Mouse (Mus musculus) stomach, embryonic 16.5 days (tissue): ENCODE data around the gene Nfix. TPM values are rescaled to one million over a fixed set of nuclear protein-coding genes. Genes with fewer than 3 reads are reported as not detected.

Source experiments
- ATAC-seq: fragments of 200-750 bp; cut with Nextera tagmentation; 2 replicates; pipeline ENCODE4 v1.8.0; 2017; ENCODE audit warnings: moderate number of reproducible peaks, moderate TSS enrichment; ENCODE audit not compliant: insufficient read depth, low FRiP score
- H3K27ac ChIP-seq: fragments of 300-500 bp; sonication (generic); 2 replicates; pipeline ENCODE4 v1.5.1; 2014; ENCODE audit warnings: low read length
- H3K27me3 ChIP-seq: fragments of 300-500 bp; sonication (generic); 2 replicates; pipeline ENCODE4 v1.6.1; 2014; ENCODE audit warnings: low read length, control low read depth, mixed read lengths; ENCODE audit not compliant: control insufficient read depth, insufficient read depth
- H3K36me3 ChIP-seq: fragments of 300-500 bp; sonication (generic); 2 replicates; pipeline ENCODE4 v1.6.1; 2014; ENCODE audit warnings: low read length; ENCODE audit not compliant: control insufficient read depth, insufficient read depth
- H3K4me1 ChIP-seq: fragments of 300-500 bp; sonication (generic); 2 replicates; pipeline ENCODE4 v1.6.1; 2014; ENCODE audit warnings: low read length, control low read depth, mixed read lengths; ENCODE audit not compliant: control insufficient read depth, insufficient read depth
- H3K4me2 ChIP-seq: fragments of 300-500 bp; sonication (generic); 2 replicates; pipeline ENCODE4 v1.6.1; 2014; ENCODE audit warnings: low read depth, low read length, mixed read lengths
- H3K4me3 ChIP-seq: fragments of 300-500 bp; sonication (generic); replicated peaks from 2 replicates; pipeline ENCODE4 v1.5.1; 2014; ENCODE audit warnings: mild to moderate bottlenecking, low read length
- H3K9ac ChIP-seq: fragments of 300-500 bp; sonication (generic); 2 replicates; pipeline ENCODE4 v1.6.1; 2014; ENCODE audit warnings: low read length
- H3K9me3 ChIP-seq: fragments of 300-500 bp; sonication (generic); replicated peaks from 2 replicates; pipeline ENCODE4 v1.6.1; 2016; ENCODE audit warnings: low read length, control low read depth; ENCODE audit not compliant: control insufficient read depth
- WGBS: fragments of 180-500 bp; shearing (Covaris S2); extraction: QIAGEN DNeasy Blood & Tissue Kit; methylation state at CpG from one replicate; pipeline ENCODE4 v1.1.7; 2014; 5-methylcytosine and 5-hydroxymethylcytosine counted together
- polyA plus RNA-seq: library from polyadenylated mRNA; unstranded; fragments of >200 nt; fragmentation: Nextera tagmentation; extraction: Ambion mirVana; gene quantifications from 2 replicates; pipeline ENCODE4 v1.2.1, GENCODE M21; 2015

The Nfix gene
- polyA plus RNA-seq, 1 experiment from 2014 or later = 37.8 TPM

- 24% methylated on average over 32 of the region's 32 CpGs for WGBS
- peak overlapping the region; percentile 52 for H3K4me2 ChIP-seq
- peaks cover 83% of the 10 kb centered on the region for H3K4me1 ChIP-seq
- peak overlapping the region; percentile 25 for H3K4me3 ChIP-seq
- H3K9ac ChIP-seq = peak overlapping the region; percentile 69
- H3K9me3 ChIP-seq = no peaks in the 10 kb centered on the region
- peaks cover 4% of the 10 kb centered on the region; the same call in 1 of the 2 replicates for H3K36me3 ChIP-seq
- peak overlapping the region; percentile 95 for H3K27ac ChIP-seq
- H3K27me3 ChIP-seq = no peaks in the 10 kb centered on the region
- ATAC-seq = peak; percentile 80
Measured at GRCm38 (mm10) chr8:84742171-84743053, 57.7 kb downstream of the Nfix start.

- no peak overlapping the region; the same call in 1 of the 2 replicates for H3K4me2 ChIP-seq
- ATAC-seq = no peak
- H3K36me3 ChIP-seq = peaks cover under 1% of the 10 kb centered on the region; the same call in 1 of the 2 replicates
- H3K4me3 ChIP-seq = no peak overlapping the region
- H3K27ac ChIP-seq = peak overlapping the region; percentile 95
- H3K9ac ChIP-seq = peak overlapping the region; percentile 69
- WGBS = 54% methylated on average over 13 of the region's 13 CpGs
- H3K27me3 ChIP-seq = no peaks in the 10 kb centered on the region
- no peaks in the 10 kb centered on the region for H3K9me3 ChIP-seq
- H3K4me1 ChIP-seq = peaks cover 82% of the 10 kb centered on the region
Measured at GRCm38 (mm10) chr8:84740895-84741843, 59.0 kb downstream of the Nfix start.

GRCm38 (mm10) chr8:84739401-84739742 lies 60.8 kb downstream of the Nfix start:
- no peaks in the 10 kb centered on the region for H3K36me3 ChIP-seq
- no peak overlapping the region for H3K4me3 ChIP-seq
- H3K9me3 ChIP-seq = no peaks in the 10 kb centered on the region
- H3K4me2 ChIP-seq = no peak overlapping the region
- H3K27ac ChIP-seq = 0 out of 2 replicates have a peak overlapping the region, but pooled peaks have one; percentile 12
- WGBS = 7% methylated on average over 1 of the region's 1 CpGs
- ATAC-seq = no peak
- H3K9ac ChIP-seq = 0 out of 2 replicates have a peak overlapping the region, but pooled peaks have one; percentile 3
- H3K27me3 ChIP-seq = no peaks in the 10 kb centered on the region
- H3K4me1 ChIP-seq = peaks cover 65% of the 10 kb centered on the region

DNA sequence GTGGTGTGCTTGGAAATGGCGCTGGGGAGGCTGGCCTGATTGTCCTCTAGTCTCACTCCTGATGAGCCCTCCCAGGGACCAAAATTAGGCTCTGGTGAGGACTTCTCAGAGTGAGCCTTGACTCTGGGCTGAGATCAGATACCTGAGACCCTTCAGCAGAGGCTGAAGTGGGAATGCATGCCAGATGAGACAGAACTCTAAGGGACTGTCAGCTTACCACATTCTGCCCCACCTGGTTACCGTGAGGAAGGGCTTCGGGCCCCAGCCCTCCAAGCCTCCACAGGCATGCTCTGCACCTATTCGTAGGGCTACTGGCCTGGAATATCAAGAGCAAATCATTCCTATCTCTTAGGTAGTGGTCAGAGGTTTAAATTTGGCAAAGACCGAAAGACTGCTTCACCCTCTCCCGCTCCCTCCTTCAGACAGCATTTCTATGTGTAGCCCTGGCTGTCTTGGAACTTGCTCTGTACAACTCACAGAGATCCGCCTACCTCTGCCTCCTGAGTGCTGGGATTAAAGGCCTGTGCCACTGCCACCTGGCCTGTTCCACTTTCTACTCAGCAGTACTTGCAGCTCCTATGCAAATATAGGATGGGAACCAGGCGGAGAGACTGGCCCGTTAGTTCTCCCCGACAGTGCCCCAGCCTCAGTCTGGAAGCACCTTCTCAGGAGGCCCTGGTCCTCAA lies 61.3 kb downstream of the Nfix start:
- no peaks in the 10 kb centered on the region for H3K36me3 ChIP-seq
- WGBS = 65% methylated on average over 10 of the region's 10 CpGs
- no peak overlapping the region for H3K4me2 ChIP-seq
- H3K27ac ChIP-seq = 0 out of 2 replicates have a peak overlapping the region, but pooled peaks have one; percentile 12
- no peaks in the 10 kb centered on the region for H3K9me3 ChIP-seq
- H3K4me3 ChIP-seq = no peak overlapping the region
- H3K27me3 ChIP-seq = no peaks in the 10 kb centered on the region
- no peak for ATAC-seq
- H3K4me1 ChIP-seq = peaks cover 60% of the 10 kb centered on the region
- H3K9ac ChIP-seq = peak overlapping the region; percentile 13; the same call in 1 of the 2 replicates

GRCm38 (mm10) chr8:84738266-84738665 lies 61.9 kb downstream of the Nfix start:
- peak overlapping the region; percentile 13; the same call in 1 of the 2 replicates for H3K9ac ChIP-seq
- no peaks in the 10 kb centered on the region for H3K36me3 ChIP-seq
- H3K27me3 ChIP-seq = no peaks in the 10 kb centered on the region
- no peak overlapping the region for H3K4me3 ChIP-seq
- no peak overlapping the region for H3K27ac ChIP-seq
- no peak overlapping the region for H3K4me2 ChIP-seq
- H3K9me3 ChIP-seq = no peaks in the 10 kb centered on the region
- H3K4me1 ChIP-seq = peaks cover 59% of the 10 kb centered on the region
- ATAC-seq = no peak
- 44% methylated on average over 10 of the region's 10 CpGs for WGBS

- Histone ChIP-seq H3K9ac (peak overlapping the region; percentile 57), H3K9me3 (no peaks in the 10 kb centered on the region), H3K27me3 (no peaks in the 10 kb centered on the region), H3K36me3 (no peaks in the 10 kb centered on the region), H3K4me2 (peak overlapping the region; percentile 41), H3K4me1 (peaks cover 59% of the 10 kb centered on the region), H3K27ac (no peak overlapping the region), H3K4me3 (no peak overlapping the region)
- WGBS = 6% methylated on average over 16 of the region's 16 CpGs
- ATAC-seq = peak; percentile 30
Measured at GRCm38 (mm10) chr8:84737608-84738007, 62.5 kb downstream of the Nfix start.

- 92% methylated on average over 4 of the region's 4 CpGs for WGBS
- no peak overlapping the region for H3K4me2 ChIP-seq
- no peak overlapping the region for H3K27ac ChIP-seq
- ATAC-seq = no peak
- no peaks in the 10 kb centered on the region for H3K9me3 ChIP-seq
- no peaks in the 10 kb centered on the region for H3K36me3 ChIP-seq
- no peak overlapping the region for H3K4me3 ChIP-seq
- peaks cover 59% of the 10 kb centered on the region for H3K4me1 ChIP-seq
- no peak overlapping the region for H3K9ac ChIP-seq
- no peaks in the 10 kb centered on the region for H3K27me3 ChIP-seq
Measured at GRCm38 (mm10) chr8:84736521-84736920, 63.6 kb downstream of the Nfix start.

DNA sequence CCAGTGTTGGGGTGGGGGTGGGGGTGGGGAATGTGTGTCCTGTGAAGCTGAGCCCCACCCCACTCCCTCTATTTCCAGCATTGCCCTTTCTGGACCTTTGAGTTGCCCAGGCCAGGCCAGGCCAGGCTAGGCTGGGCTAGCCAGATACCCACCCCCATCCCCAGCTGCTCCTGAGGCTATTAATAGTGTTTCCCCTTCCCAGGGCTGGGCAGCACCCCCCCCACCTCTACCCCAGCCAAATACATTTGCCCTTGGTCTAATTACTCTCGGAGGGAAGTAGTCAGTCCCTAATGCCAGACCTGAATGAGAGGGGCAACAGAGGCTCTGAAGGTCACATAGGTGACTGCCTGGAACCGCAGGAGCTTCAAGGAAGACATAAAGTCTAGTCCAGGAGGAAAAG lies 64.5 kb downstream of the Nfix start:
- Histone ChIP-seq H3K9me3 (no peaks in the 10 kb centered on the region), H3K36me3 (no peaks in the 10 kb centered on the region), H3K27me3 (no peaks in the 10 kb centered on the region), H3K4me1 (peaks cover 59% of the 10 kb centered on the region), H3K4me2 (no peak overlapping the region), H3K27ac (no peak overlapping the region), H3K4me3 (no peak overlapping the region), H3K9ac (no peak overlapping the region)
- WGBS = 54% methylated on average over 2 of the region's 2 CpGs
- no peak for ATAC-seq
